Mouse (Mus musculus): ENCODE results near the gene Eefsec. TPM values are rescaled to one million over a fixed set of nuclear protein-coding genes. Genes with fewer than 3 reads are reported as not detected.

Eefsec gene
- polyA plus RNA-seq, 1 experiment from 2014 or later: 32.8 TPM

DNA sequence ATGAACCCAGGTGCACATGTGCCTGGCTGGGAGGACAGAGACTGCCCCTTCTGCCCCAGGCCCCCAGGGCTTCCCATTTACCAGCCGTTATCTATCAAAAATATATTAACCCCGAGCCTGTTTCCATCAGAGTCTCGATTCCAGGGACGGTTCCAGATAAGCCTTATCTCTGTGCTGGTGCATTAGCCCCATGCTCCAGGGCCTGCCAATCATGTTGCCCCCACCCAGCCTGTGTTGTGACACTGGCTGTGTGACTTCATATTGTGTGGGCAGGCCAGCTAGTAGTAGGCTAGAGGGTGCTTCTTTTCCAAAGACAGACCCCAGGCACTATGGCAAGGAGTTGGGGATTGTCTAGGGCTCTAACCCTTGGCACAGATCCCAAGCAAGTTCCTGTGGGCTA lies 190.9 kb downstream of the Eefsec start:
- H3K9ac ChIP-seq (ENCODE audit: low read depth, low read length): no peak overlapping the region
- no peak overlapping the region for H3K4me3 ChIP-seq (ENCODE audit: low read depth, low read length)
- no peak overlapping the region for H3K27ac ChIP-seq (ENCODE audit: low read depth, low read length)
- ATAC-seq: no peak
- no peaks in the 10 kb centered on the region for H3K4me1 ChIP-seq (replicated peaks; ENCODE audit: control insufficient read depth, insufficient read depth, low read length)
- H3K36me3 ChIP-seq (ENCODE audit: control insufficient read depth, insufficient read depth): peaks cover 15% of the 10 kb centered on the region
- H3K9me3 ChIP-seq (ENCODE audit: control insufficient read depth): no peaks in the 10 kb centered on the region
- WGBS: 22% methylated on average over 4 of the region's 4 CpGs
- H3K27me3 ChIP-seq (replicated peaks; ENCODE audit: control insufficient read depth, insufficient read depth, low read length): no peaks in the 10 kb centered on the region
- no peak for TF ChIP-seq CTCF (IDR thresholded peaks at IDR 0.05; ENCODE audit: low read depth)
- H3K4me2 ChIP-seq (replicated peaks; ENCODE audit: low read depth): no peak overlapping the region

DNA sequence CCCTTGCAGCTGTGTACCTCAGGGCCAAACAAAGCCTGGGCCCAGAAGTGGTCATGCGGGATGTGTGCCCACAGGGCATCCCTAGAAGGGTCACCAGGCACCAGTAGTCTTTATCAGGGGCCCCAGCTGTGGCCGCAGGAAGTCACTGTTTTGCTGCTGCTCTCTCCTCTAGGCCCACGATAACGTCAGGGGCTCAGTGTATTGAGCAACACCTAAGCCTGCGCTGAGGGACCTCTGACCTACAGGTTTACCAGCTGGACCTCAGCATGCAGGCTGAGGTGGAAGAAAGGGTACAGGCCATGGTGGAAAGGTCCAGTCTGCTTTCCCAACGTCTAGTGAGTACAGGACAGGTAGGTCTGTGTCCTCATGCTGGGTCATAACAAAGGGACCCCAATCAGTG lies 192.3 kb downstream of the Eefsec start:
- H3K4me1 ChIP-seq (replicated peaks; ENCODE audit: control insufficient read depth, insufficient read depth, low read length): no peaks in the 10 kb centered on the region
- WGBS: 61% methylated on average over 6 of the region's 6 CpGs
- no peak overlapping the region for H3K4me2 ChIP-seq (replicated peaks; ENCODE audit: low read depth)
- no peak overlapping the region for H3K27ac ChIP-seq (ENCODE audit: low read depth, low read length)
- no peak for ATAC-seq
- H3K36me3 ChIP-seq (ENCODE audit: control insufficient read depth, insufficient read depth): peaks cover 15% of the 10 kb centered on the region
- no peak overlapping the region for H3K9ac ChIP-seq (ENCODE audit: low read depth, low read length)
- TF ChIP-seq CTCF (IDR thresholded peaks at IDR 0.05; ENCODE audit: low read depth): no peak
- no peaks in the 10 kb centered on the region for H3K9me3 ChIP-seq (ENCODE audit: control insufficient read depth)
- H3K27me3 ChIP-seq (replicated peaks; ENCODE audit: control insufficient read depth, insufficient read depth, low read length): no peaks in the 10 kb centered on the region
- H3K4me3 ChIP-seq (ENCODE audit: low read depth, low read length): no peak overlapping the region

DNA sequence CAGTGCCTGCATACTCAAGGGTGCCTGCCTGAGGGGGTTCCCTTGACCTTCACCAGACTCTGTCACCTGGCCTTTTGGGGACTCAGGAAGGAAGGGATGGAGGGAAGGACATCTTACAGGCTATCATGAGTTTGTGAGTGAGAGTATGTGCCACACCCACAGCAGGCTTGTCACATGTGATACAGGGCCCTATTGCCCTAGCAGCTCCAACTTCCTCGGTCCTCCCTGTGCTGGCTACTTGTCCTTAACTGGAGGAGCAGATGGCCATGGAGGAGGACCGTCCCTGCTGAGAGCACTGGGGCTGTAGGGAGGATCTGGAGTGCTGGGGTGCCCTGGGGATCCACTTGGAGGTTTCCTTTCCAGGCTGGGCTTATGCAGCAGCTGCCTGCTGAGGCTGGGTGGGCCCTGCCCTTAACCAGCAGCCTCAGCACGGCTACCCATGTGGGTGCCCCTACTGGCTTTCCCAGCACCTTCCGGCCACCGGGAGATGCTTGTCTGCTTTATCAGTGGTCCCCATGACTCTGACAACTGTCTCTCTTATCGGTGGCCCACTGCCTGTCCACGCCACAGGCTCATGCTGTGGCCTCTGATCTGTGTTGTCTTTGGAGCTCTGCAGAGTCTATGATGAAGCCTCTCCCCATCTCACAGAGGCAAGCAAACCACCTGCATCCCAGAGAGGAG lies 194.4 kb downstream of the Eefsec start:
- 54% methylated on average over 7 of the region's 7 CpGs for WGBS
- Histone ChIP-seq H3K36me3 (ENCODE audit: control insufficient read depth, insufficient read depth) (peaks cover 3% of the 10 kb centered on the region; the same call in 1 of the 2 replicates), H3K4me3 (ENCODE audit: low read depth, low read length) (no peak overlapping the region), H3K9me3 (ENCODE audit: control insufficient read depth) (no peaks in the 10 kb centered on the region), H3K4me2 (replicated peaks; ENCODE audit: low read depth) (no peak overlapping the region), H3K4me1 (replicated peaks; ENCODE audit: control insufficient read depth, insufficient read depth, low read length) (no peaks in the 10 kb centered on the region), H3K27ac (ENCODE audit: low read depth, low read length) (peak overlapping the region; percentile 11), H3K27me3 (replicated peaks; ENCODE audit: control insufficient read depth, insufficient read depth, low read length) (no peaks in the 10 kb centered on the region), H3K9ac (ENCODE audit: low read depth, low read length) (no peak overlapping the region)
- peak; percentile 68 for ATAC-seq
- TF ChIP-seq CTCF (IDR thresholded peaks at IDR 0.05; ENCODE audit: low read depth): no peak

- H3K27ac ChIP-seq (ENCODE audit: low read depth, low read length): peak overlapping the region; percentile 11; the same call in 1 of the 2 replicates
- ATAC-seq: peak; percentile 85
- WGBS: 100% methylated on average over 1 of the region's 1 CpGs
- H3K36me3 ChIP-seq (ENCODE audit: control insufficient read depth, insufficient read depth): no peaks in the 10 kb centered on the region
- H3K4me2 ChIP-seq (replicated peaks; ENCODE audit: low read depth): 0 out of 2 replicates have a peak overlapping the region, but pooled peaks have one; percentile 9
- TF ChIP-seq CTCF (IDR thresholded peaks at IDR 0.05; ENCODE audit: low read depth): no peak
- no peak overlapping the region for H3K9ac ChIP-seq (ENCODE audit: low read depth, low read length)
- no peaks in the 10 kb centered on the region for H3K27me3 ChIP-seq (replicated peaks; ENCODE audit: control insufficient read depth, insufficient read depth, low read length)
- no peak overlapping the region for H3K4me3 ChIP-seq (ENCODE audit: low read depth, low read length)
- H3K9me3 ChIP-seq (ENCODE audit: control insufficient read depth): no peaks in the 10 kb centered on the region
- H3K4me1 ChIP-seq (replicated peaks; ENCODE audit: control insufficient read depth, insufficient read depth, low read length): no peaks in the 10 kb centered on the region
Measured at GRCm38 (mm10) chr6:88251396-88251795, 194.9 kb downstream of the Eefsec start.

DNA sequence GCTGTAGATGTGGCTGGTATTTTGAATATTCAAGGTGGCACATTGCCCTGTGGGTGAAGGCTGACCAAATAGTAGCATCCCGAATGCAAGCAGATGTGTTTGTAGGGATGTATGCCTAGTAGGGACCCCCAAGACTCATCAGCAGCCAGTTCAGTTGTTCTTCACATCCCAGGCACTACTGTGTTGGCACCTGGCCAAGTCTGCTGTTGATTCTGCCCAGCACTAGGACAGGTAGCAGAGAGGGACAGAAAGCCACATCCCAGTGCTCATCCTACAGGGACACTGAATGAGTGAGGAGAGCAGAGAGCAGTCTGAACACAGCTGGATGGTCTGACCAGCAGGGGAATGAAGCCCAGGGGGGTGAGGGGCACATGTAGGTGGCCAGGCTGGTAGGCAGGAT lies 197.1 kb downstream of the Eefsec start:
- ATAC-seq: no peak
- WGBS: 89% methylated on average over 1 of the region's 1 CpGs
- Histone ChIP-seq H3K9ac (ENCODE audit: low read depth, low read length) (no peak overlapping the region), H3K4me1 (replicated peaks; ENCODE audit: control insufficient read depth, insufficient read depth, low read length) (no peaks in the 10 kb centered on the region), H3K4me2 (replicated peaks; ENCODE audit: low read depth) (no peak overlapping the region), H3K36me3 (ENCODE audit: control insufficient read depth, insufficient read depth) (no peaks in the 10 kb centered on the region), H3K9me3 (ENCODE audit: control insufficient read depth) (no peaks in the 10 kb centered on the region), H3K27ac (ENCODE audit: low read depth, low read length) (no peak overlapping the region), H3K4me3 (ENCODE audit: low read depth, low read length) (no peak overlapping the region), H3K27me3 (replicated peaks; ENCODE audit: control insufficient read depth, insufficient read depth, low read length) (no peaks in the 10 kb centered on the region)
- TF ChIP-seq CTCF (IDR thresholded peaks at IDR 0.05; ENCODE audit: low read depth): no peak

GRCm38 (mm10) chr6:88242604-88243003 lies 203.7 kb downstream of the Eefsec start:
- WGBS: 7% methylated on average over 15 of the region's 15 CpGs

More at GRCm38 (mm10) chr6:88242604-88243003, 203.7 kb downstream of the Eefsec start:
- H3K36me3 ChIP-seq (ENCODE audit: control insufficient read depth, insufficient read depth): no peaks in the 10 kb centered on the region
- H3K9ac ChIP-seq (ENCODE audit: low read depth, low read length): no peak overlapping the region
- no peak overlapping the region for H3K27ac ChIP-seq (ENCODE audit: low read depth, low read length)
- H3K27me3 ChIP-seq (replicated peaks; ENCODE audit: control insufficient read depth, insufficient read depth, low read length): no peaks in the 10 kb centered on the region
- peak; percentile 77 for ATAC-seq
- peak; percentile 91 for TF ChIP-seq CTCF (IDR thresholded peaks at IDR 0.05; ENCODE audit: low read depth)
- H3K9me3 ChIP-seq (ENCODE audit: control insufficient read depth): no peaks in the 10 kb centered on the region
- H3K4me1 ChIP-seq (replicated peaks; ENCODE audit: control insufficient read depth, insufficient read depth, low read length): no peaks in the 10 kb centered on the region
- peak overlapping the region; percentile 43 for H3K4me2 ChIP-seq (replicated peaks; ENCODE audit: low read depth)
- H3K4me3 ChIP-seq (ENCODE audit: low read depth, low read length): no peak overlapping the region
